Mouse (Mus musculus) forebrain, embryonic 14.5 days (tissue): Measurements from ENCODE around the gene Scd3. TPM values are rescaled to one million over a fixed set of nuclear protein-coding genes. Genes with fewer than 3 reads are reported as not detected.
A peak's percentile ranks its signal among the peaks of the same experiment; 100 is the strongest.

Source experiments
- ATAC-seq: fragments of 200-750 bp; cut with Nextera tagmentation; 2 replicates; pipeline ENCODE4 v1.8.0; 2017; ENCODE audit warnings: mild to moderate bottlenecking, moderate library complexity
- DNase-seq: peaks from one replicate; pipeline ENCODE4 v3.0.0-alpha.2; 2015; ENCODE audit warnings: low spot score
- H3K27ac ChIP-seq: fragments of 300-500 bp; sonication (generic); 2 replicates; pipeline ENCODE4 v1.5.1; 2014; ENCODE audit warnings: low read depth, mild to moderate bottlenecking, control low read depth, low read length, moderate library complexity
- H3K27me3 ChIP-seq: fragments of 300-500 bp; sonication (generic); replicated peaks from 2 replicates; pipeline ENCODE4 v1.6.1; 2014; ENCODE audit warnings: low read length, control low read depth, mixed read lengths; ENCODE audit not compliant: control insufficient read depth, insufficient read depth
- H3K36me3 ChIP-seq: fragments of 300-500 bp; sonication (generic); 2 replicates; pipeline ENCODE4 v1.6.1; 2014; ENCODE audit warnings: low read length, control low read depth; ENCODE audit not compliant: control insufficient read depth, insufficient read depth
- H3K4me1 ChIP-seq: fragments of 300-500 bp; sonication (generic); 2 replicates; pipeline ENCODE4 v1.6.1; 2014; ENCODE audit warnings: antibody characterized with exemption, low read length, control low read depth; ENCODE audit not compliant: control insufficient read depth, insufficient read depth
- H3K4me2 ChIP-seq: fragments of 300-500 bp; sonication (generic); 2 replicates; pipeline ENCODE4 v1.6.1; 2014; ENCODE audit warnings: mild to moderate bottlenecking, control low read depth, low read length
- H3K4me3 ChIP-seq: fragments of 300-500 bp; sonication (generic); 2 replicates; pipeline ENCODE4 v1.5.1; 2014; ENCODE audit warnings: low read depth, low read length, control low read depth
- H3K9ac ChIP-seq: fragments of 300-500 bp; sonication (generic); 2 replicates; pipeline ENCODE4 v1.6.1; 2014; ENCODE audit warnings: mild to moderate bottlenecking, low read length, control low read depth, moderate library complexity
- H3K9me3 ChIP-seq: fragments of 300-500 bp; sonication (generic); replicated peaks from 2 replicates; pipeline ENCODE4 v1.6.1; 2016; ENCODE audit warnings: low read length, control low read depth, mixed read lengths; ENCODE audit not compliant: control insufficient read depth
- WGBS: fragments of 180-500 bp; shearing (Covaris S2); extraction: QIAGEN DNeasy Blood & Tissue Kit; methylation state at CpG from one replicate; pipeline ENCODE4 v1.1.7; 2014; 5-methylcytosine and 5-hydroxymethylcytosine counted together
- polyA plus RNA-seq: library from polyadenylated mRNA; unstranded; fragments of >200 nt; fragmentation: Nextera tagmentation; extraction: Ambion mirVana; gene quantifications from 2 replicates; pipeline ENCODE4 v1.2.1, GENCODE M21; 2014

Gene Scd3
- polyA plus RNA-seq, 1 experiment from 2014 or later: 2.0 TPM

DNA sequence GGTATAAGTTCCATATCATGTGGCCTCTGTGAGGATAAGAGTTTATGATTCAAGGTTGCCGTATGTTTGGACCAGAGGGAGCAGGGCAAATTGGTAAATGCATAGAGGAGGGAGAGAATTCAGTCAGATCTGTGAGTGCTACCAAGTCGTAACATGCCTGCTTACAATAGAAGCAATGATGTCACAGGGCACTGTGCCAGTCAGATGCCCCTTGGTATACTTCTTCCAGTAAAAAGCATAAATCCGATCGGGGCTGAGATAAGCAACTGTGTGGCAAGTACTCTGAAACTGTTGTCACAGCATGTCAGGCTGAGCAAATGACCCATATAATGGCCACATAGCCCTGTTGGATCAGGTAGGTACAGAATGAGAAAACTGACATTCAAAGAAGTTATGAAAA, 14.0 kb upstream of the Scd3 start:
- ATAC-seq (no peak), DNase-seq (peak; percentile 10)
- Histone ChIP-seq H3K4me1 (no peaks in the 10 kb centered on the region), H3K36me3 (no peaks in the 10 kb centered on the region), H3K27ac (no peak overlapping the region), H3K9ac (no peak overlapping the region), H3K27me3 (no peaks in the 10 kb centered on the region), H3K4me3 (no peak overlapping the region), H3K4me2 (no peak overlapping the region), H3K9me3 (no peaks in the 10 kb centered on the region)
- 65% methylated on average over 4 of the region's 4 CpGs for WGBS

GRCm38 (mm10) chr19:44192342-44192741, 10.7 kb upstream of the Scd3 start, which contains the start of gene Pkd2l1:
TSS of gene Pkd2l1 (minus strand) at chr19:44192442.
- no peak within 1 kb of the TSS for H3K9ac ChIP-seq
- DNase-seq: no peak

DNA sequence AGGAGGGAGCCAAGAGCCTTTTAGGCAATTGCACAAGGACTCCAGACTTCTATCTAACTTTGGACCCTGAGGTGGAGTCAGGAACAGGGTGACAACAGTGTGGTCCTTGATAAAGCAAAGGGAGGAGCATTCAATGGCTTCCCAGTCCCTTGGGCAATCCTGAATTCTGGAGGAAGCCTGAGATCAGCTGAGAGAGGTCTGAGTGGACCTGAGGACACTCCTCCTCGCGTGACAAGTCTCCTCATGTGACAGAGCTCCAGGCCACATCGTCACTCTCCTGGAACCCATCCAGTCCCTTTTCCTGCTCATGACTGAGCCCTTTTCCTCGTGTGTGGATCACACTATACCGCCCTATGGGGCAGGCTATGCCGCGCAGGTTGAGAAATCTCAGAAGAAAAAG, 9.2 kb upstream of the Scd3 start:
- H3K27me3 ChIP-seq: no peaks in the 10 kb centered on the region
- DNase-seq (no peak), ATAC-seq (no peak)
- no peaks in the 10 kb centered on the region for H3K9me3 ChIP-seq
- 86% methylated on average over 7 of the region's 7 CpGs for WGBS
- H3K4me2 ChIP-seq: no peak overlapping the region
- H3K27ac ChIP-seq: no peak overlapping the region
- no peaks in the 10 kb centered on the region for H3K4me1 ChIP-seq
- no peak overlapping the region for H3K4me3 ChIP-seq
- no peak overlapping the region for H3K9ac ChIP-seq
- no peaks in the 10 kb centered on the region for H3K36me3 ChIP-seq

More at GRCm38 (mm10) chr19:44192342-44192741, 10.7 kb upstream of the Scd3 start, which contains the start of gene Pkd2l1:
- H3K36me3 ChIP-seq: no peaks in the 10 kb centered on the region
- no peak within 1 kb of the TSS for H3K4me2 ChIP-seq
- WGBS: 50% methylated on average over 3 of the region's 3 CpGs
- no peak for ATAC-seq
- H3K27me3 ChIP-seq: no peaks in the 10 kb centered on the region
- H3K9me3 ChIP-seq: no peaks in the 10 kb centered on the region
- H3K27ac ChIP-seq: no peak within 1 kb of the TSS
- H3K4me1 ChIP-seq: no peaks in the 10 kb centered on the region
- no peak within 1 kb of the TSS for H3K4me3 ChIP-seq

GRCm38 (mm10) chr19:44195138-44195537, 7.9 kb upstream of the Scd3 start:
- no peak overlapping the region for H3K4me3 ChIP-seq
- no peaks in the 10 kb centered on the region for H3K27me3 ChIP-seq
- no peaks in the 10 kb centered on the region for H3K36me3 ChIP-seq
- no peak overlapping the region for H3K4me2 ChIP-seq
- no peaks in the 10 kb centered on the region for H3K9me3 ChIP-seq
- peak; percentile 84 for DNase-seq
- 12% methylated on average over 7 of the region's 7 CpGs for WGBS
- peak; percentile 57; the same call in 1 of the 2 replicates for ATAC-seq
- no peak overlapping the region for H3K27ac ChIP-seq
- H3K9ac ChIP-seq: no peak overlapping the region
- no peaks in the 10 kb centered on the region for H3K4me1 ChIP-seq

GRCm38 (mm10) chr19:44197053-44197852, 5.8 kb upstream of the Scd3 start:
- Histone ChIP-seq H3K27ac (no peak overlapping the region), H3K27me3 (no peaks in the 10 kb centered on the region), H3K9ac (no peak overlapping the region), H3K9me3 (no peaks in the 10 kb centered on the region), H3K36me3 (no peaks in the 10 kb centered on the region), H3K4me2 (no peak overlapping the region), H3K4me1 (no peaks in the 10 kb centered on the region), H3K4me3 (no peak overlapping the region)
- no peak for DNase-seq
- WGBS: 89% methylated on average over 10 of the region's 10 CpGs
- ATAC-seq: no peak

GRCm38 (mm10) chr19:44198494-44198893, 4.6 kb upstream of the Scd3 start:
- WGBS: 93% methylated on average over 6 of the region's 6 CpGs
- Histone ChIP-seq H3K4me3 (no peak overlapping the region), H3K9me3 (no peaks in the 10 kb centered on the region), H3K27me3 (no peaks in the 10 kb centered on the region), H3K9ac (no peak overlapping the region), H3K4me1 (no peaks in the 10 kb centered on the region), H3K27ac (no peak overlapping the region), H3K4me2 (no peak overlapping the region), H3K36me3 (no peaks in the 10 kb centered on the region)
- ATAC-seq (no peak), DNase-seq (no peak)

DNA sequence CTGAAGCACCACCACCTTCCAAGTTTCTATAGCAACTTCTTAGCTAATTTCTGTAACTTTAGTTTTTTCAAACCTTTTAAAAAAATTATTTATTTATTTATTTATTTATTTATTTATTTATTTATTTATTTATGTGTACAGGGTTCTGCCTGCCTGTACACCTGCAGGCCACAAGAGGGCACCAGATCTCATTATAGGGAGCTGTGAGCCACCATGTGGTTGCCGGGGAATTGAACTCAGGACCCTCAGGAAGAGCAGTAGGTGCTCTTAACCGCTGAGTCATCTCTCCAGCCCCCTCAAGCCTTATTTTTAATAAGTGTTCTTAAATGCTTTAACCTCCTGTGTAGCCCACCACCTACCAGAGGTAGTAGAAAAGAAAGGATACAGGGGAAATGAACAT, 4.1 kb upstream of the Scd3 start:
- H3K4me1 ChIP-seq: no peaks in the 10 kb centered on the region
- H3K4me2 ChIP-seq: no peak overlapping the region
- WGBS: 83% methylated on average over 2 of the region's 2 CpGs
- no peak overlapping the region for H3K4me3 ChIP-seq
- no peaks in the 10 kb centered on the region for H3K27me3 ChIP-seq
- no peak overlapping the region for H3K27ac ChIP-seq
- ATAC-seq: no peak
- DNase-seq: peak; percentile 13
- no peaks in the 10 kb centered on the region for H3K9me3 ChIP-seq
- no peaks in the 10 kb centered on the region for H3K36me3 ChIP-seq
- H3K9ac ChIP-seq: no peak overlapping the region

GRCm38 (mm10) chr19:44207079-44207478, 4.0 kb downstream of the Scd3 start:
- no peak overlapping the region for H3K27ac ChIP-seq
- ATAC-seq (no peak), DNase-seq (no peak)
- no peak overlapping the region for H3K9ac ChIP-seq
- no peaks in the 10 kb centered on the region for H3K9me3 ChIP-seq
- no peaks in the 10 kb centered on the region for H3K36me3 ChIP-seq
- WGBS: 68% methylated on average over 2 of the region's 2 CpGs
- H3K4me1 ChIP-seq: no peaks in the 10 kb centered on the region
- no peak overlapping the region for H3K4me2 ChIP-seq
- no peaks in the 10 kb centered on the region for H3K27me3 ChIP-seq
- no peak overlapping the region for H3K4me3 ChIP-seq

- Histone ChIP-seq H3K27me3 (no peaks in the 10 kb centered on the region), H3K4me3 (no peak overlapping the region), H3K4me1 (no peaks in the 10 kb centered on the region), H3K27ac (no peak overlapping the region), H3K9ac (no peak overlapping the region), H3K9me3 (no peaks in the 10 kb centered on the region), H3K4me2 (no peak overlapping the region), H3K36me3 (no peaks in the 10 kb centered on the region)
- 81% methylated on average over 12 of the region's 12 CpGs for WGBS
- DNase-seq (no peak), ATAC-seq (no peak)
These were observed 12.2 kb downstream of the Scd3 start for GRCm38 (mm10) chr19:44215255-44215654.
